Mouse (Mus musculus) heart, adult 2 months (tissue): ENCODE measurements around the gene Ccr8.
A peak's percentile ranks its signal among the peaks of the same experiment; 100 is the strongest.

Source experiments
- CTCF ChIP-seq: fragments of 200-600 bp; IDR thresholded peaks from 2 replicates; pipeline ENCODE4 v1.8.1; 2022; ENCODE audit warnings: antibody characterized with exemption, mild to moderate bottlenecking, moderate library complexity
- EP300 ChIP-seq: fragments of 200-500 bp; IDR thresholded peaks from 2 replicates; pipeline ENCODE4 v1.6.1; 2011; ENCODE audit warnings: low read depth, low read length, control low read depth; ENCODE audit not compliant: insufficient read depth
- POLR2A ChIP-seq: fragments of 200-500 bp; IDR thresholded peaks from 2 replicates; pipeline ENCODE4 v1.6.1; 2011; ENCODE audit warnings: mild to moderate bottlenecking, low read depth, low read length, control low read depth; ENCODE audit not compliant: insufficient read depth

GRCm38 (mm10) chr9:120081247-120081646, 10.7 kb upstream of the Ccr8 start:
- peak; percentile 14; the same call in 1 of the 2 replicates for TF ChIP-seq CTCF
- TF ChIP-seq POLR2A, result no peak
- no peak for TF ChIP-seq EP300
